Mouse (Mus musculus) liver, embryonic 14.5 days (tissue): ENCODE measurements around the gene Chpf.

Experiments used
- CTCF ChIP-seq: IDR thresholded peaks from 2 replicates; pipeline ENCODE4 v1.5.1; 2016; ENCODE audit warnings: antibody characterized with exemption, low read depth, control low read depth
- EP300 ChIP-seq: IDR thresholded peaks from 2 replicates; pipeline ENCODE4 v1.6.1; 2016; ENCODE audit warnings: antibody characterized with exemption, low read depth

DNA sequence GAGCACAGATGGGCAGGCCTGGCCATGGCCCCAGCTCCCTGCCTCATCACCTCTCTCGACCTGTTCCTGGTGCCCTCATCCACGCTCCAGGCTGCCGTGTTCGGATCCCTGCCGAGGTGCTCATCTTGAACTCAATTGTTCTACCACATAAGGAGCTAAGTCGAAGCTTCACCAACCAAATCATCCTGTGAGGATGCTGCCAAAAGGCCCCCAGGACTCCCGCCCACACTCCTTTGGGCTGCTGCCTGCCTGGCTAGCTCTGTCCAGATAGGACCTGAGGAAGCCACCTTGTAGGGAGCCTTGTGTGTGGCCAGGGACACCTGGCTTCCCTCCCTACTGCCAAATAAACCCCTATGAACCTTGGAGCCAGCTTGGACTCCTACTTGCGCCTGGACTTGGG is 36.3 kb downstream of the Chpf start:
- no peak for TF ChIP-seq CTCF
- no peak for TF ChIP-seq EP300
